Mouse (Mus musculus) ES-CJ7 (cell line): ENCODE results near the gene Wfikkn2.

Experiments
- DNase-seq: peaks from one replicate; pipeline ENCODE4 v3.0.0; 2011; ENCODE audit warnings: low read depth, low spot score

The Wfikkn2 gene

GRCm38 (mm10) chr11:94265134-94265785, 19.5 kb upstream of the Wfikkn2 start:
- peak; percentile 72 for DNase-seq

- no peak for DNase-seq
Measured at GRCm38 (mm10) chr11:94261585-94262370, 16.0 kb upstream of the Wfikkn2 start.

DNA sequence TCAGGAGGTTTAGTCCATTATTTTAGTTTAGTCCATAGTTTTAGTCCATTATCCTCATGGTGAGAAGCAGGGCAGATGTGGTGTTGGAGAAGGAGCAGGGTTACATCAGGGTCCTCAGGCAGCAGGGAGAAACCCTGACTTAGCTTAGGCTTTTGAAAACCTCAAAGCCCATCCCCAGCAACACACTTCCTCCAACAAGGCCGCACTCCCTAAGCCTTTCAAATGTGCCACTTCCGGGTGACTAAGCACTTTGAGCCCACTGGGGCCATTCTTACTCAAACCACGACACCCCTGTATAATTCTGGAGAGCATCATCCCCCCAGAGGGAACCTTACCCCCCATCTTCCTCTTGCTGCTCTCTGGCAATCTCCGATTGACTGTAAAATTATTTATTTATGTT, 14.0 kb upstream of the Wfikkn2 start:
- no peak for DNase-seq

DNA sequence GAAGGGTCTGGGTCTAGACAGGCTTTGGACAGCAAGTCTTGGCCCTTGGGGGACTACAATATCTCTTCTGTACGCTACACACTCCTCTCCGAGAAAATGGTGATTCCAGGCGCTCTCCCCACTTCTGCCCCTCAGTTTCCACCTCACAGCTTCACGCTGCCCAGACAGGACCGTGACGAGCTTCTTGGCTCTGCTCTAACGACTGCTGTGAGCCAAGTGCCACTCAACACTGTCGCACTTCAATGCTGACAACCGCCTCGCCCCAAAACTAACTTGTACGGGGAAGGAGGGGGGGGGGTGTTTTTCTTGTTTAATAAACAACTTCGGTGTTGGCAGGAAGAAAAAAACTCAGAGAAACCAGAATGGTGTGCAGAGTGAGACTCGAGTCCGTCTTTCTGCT, 12.2 kb upstream of the Wfikkn2 start:
- DNase-seq, result no peak

DNA sequence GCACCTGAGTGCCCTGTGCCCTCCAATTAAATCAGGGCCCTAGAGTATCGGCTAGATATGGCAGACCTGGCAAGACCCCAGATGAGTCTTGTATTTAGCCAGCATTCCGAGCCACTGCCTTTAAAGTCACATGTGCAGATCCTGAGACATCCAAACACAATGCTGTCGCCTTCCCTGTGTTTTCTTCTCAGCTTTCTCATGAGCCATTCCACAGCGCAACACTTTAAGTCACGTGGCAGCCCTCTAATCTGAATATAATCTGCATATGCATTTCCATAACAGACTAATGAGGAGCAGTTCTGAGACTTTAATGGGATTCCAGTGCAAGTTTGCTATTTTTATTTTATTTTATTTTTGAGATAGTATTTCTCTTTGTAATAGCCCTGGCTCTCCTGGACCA, 9.9 kb upstream of the Wfikkn2 start:
- no peak for DNase-seq

- DNase-seq, result no peak
Measured at GRCm38 (mm10) chr11:94253691-94254090, 7.9 kb upstream of the Wfikkn2 start.

DNA sequence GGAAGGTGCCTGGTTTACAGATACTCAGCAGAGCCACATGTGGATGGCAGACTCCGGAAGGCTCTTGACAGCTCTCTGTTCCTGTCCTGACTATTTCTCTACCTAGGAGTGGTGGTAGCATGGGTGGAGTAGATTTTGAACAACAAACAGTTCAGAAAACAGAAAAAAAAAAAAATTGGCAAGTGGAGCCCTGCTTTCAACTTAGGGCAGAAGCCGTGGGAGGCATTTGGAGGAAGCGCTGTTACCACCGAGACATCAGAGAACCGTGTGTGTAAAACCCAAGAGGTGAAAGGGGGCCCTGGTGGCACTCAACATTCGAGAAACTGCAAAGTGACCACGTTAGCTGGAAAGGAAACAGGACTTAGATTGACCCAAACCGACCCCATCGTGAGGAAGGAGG, 7.4 kb upstream of the Wfikkn2 start:
- no peak for DNase-seq

- no peak for DNase-seq
Measured at GRCm38 (mm10) chr11:94246789-94247061, 920 bp upstream of the Wfikkn2 start.

DNA sequence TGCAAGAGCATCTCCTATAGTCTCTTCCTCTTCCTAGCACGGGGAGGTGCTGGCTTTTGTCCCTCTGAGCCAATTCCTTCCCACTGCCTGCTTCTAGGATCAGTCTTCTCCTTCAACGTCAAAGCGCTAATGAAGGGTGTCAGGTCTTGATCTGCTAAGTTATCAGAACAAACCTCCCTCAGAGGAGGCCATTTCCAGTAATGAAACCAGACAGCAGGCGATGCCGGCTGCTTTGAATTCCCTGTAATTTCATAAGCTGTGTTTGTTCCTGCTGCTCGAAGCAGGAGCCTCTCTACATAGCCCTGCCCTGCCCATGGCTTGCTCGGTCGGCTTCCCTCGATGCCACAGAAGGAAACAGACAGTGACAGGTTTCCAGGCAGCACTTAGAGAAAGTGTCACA, 1.4 kb downstream of the Wfikkn2 start:
- no peak for DNase-seq

- DNase-seq, result peak; percentile 38
Measured at GRCm38 (mm10) chr11:94243422-94244180, 2.2 kb downstream of the Wfikkn2 start.

- DNase-seq, result peak; percentile 23
Measured at GRCm38 (mm10) chr11:94242760-94243421, 2.9 kb downstream of the Wfikkn2 start.

- DNase-seq, result no peak
Measured at GRCm38 (mm10) chr11:94239706-94240105, 6.1 kb downstream of the Wfikkn2 start.

GRCm38 (mm10) chr11:94238786-94239185, 7.0 kb downstream of the Wfikkn2 start:
- DNase-seq, result no peak

DNA sequence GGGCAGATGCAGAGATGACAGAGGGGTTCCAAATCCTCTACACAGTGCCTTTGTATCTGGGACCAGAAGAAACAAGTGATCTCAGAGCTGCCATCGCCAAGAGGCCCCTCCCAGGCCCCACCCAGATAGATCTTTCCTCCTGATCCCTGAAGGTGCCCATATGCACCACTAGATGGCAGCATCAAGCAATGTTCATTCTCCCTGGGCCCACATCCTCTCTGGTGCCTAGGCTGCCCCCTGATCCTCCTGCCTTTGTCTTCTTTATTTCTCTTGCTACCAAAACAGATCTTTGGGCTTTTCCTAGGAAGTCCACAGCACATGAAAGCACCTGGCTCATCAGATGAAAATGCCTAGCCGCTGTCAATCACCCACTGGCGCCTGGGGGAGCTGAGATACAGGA, 9.7 kb downstream of the Wfikkn2 start:
- peak; percentile 86 for DNase-seq

DNA sequence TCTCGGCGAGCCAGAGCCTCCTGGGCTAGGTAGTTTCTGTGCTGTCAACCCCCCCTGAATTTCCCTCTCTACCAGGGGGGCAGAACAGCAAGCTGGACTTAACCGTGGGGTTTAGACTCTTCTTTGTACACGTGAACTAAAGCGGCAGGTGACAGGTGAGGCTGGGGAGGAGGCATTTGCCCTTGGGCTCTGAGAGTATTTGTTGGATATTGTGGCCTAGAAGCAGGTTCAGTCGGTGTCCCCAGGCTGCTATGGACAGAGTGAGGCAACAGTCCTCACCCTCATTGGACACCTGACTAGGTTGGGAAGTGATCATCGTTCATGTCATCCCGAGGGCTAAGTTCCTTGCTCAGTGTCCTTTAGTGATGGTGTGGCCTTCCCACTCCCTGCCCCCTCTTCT, 10.9 kb downstream of the Wfikkn2 start:
- no peak for DNase-seq

DNA sequence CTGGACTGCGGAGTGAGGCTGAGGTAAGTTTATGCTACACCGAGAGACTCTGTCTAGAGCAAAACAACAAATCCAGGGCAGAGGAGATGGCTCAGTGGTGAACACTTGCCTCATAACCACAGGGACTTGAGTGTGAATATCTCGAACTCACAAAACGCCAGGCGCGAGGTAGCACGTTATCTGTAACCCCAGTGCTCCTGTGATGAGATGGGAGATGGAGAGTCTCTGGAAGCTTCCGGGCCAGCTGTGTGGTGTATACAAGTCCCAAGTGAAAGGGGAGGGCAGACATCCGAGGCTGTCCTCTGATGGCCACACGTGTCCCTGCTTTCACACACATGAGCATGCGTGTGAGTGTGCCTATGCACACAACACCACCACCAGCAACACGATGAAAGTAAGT, 11.4 kb downstream of the Wfikkn2 start:
- no peak for DNase-seq

GRCm38 (mm10) chr11:94233405-94233804, 12.4 kb downstream of the Wfikkn2 start:
- DNase-seq, result no peak

DNA sequence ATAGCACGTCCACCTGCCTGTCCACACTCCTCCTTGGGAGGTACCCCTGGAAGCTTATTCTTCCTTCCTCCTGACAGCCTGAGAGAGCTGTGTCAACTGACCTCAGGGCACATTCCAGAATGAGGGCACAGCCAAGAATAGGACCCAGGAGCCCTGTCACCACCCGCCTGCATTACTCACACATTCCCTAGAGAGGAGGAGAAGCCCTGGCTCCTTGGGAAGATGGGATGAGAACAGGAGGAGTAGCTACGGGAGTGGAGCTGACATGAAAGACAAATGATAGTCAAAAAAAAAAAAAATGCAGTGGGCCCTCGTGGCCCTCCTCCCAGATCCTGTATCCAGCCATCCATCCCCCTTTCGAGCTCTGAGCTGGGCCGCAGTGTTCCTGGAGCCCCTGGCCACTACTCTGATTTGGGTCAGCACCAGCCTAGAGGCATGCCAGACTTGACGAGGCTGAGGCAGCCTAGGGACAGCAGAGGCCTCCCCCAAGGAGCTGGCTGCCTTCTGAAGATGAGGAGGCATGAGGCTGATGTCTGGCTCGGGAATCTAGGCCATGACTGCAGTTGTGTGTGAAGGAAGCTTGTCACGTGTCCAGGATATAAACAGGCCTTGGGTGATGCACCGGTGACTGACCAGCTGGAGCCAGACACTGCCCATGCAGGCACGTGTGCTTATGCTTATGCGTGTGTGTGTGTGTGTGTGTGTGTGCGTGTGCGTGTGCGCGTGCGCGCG, 13.8 kb downstream of the Wfikkn2 start:
- DNase-seq, result no peak

DNA sequence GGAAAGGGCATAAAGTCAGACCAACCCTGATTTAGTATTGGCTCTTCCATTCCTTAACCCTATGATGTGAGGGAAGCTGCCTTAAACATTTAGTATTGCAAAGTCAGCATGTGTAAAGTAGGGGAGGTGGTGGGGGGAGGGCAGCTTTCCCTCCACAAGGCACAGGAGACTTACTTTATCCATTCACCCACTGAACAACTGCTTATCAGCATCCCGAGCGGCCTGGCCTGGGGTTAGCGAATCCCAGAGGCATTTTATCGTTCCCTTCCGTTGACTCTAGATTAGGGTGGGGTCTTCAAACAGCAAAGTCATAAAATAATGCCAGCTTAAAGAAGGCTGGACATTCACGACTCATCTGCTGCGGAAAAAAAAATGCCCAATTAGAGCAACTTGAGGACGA, 15.6 kb downstream of the Wfikkn2 start:
- no peak for DNase-seq

- no peak for DNase-seq
Measured at GRCm38 (mm10) chr11:94229207-94229960, 16.4 kb downstream of the Wfikkn2 start.

DNA sequence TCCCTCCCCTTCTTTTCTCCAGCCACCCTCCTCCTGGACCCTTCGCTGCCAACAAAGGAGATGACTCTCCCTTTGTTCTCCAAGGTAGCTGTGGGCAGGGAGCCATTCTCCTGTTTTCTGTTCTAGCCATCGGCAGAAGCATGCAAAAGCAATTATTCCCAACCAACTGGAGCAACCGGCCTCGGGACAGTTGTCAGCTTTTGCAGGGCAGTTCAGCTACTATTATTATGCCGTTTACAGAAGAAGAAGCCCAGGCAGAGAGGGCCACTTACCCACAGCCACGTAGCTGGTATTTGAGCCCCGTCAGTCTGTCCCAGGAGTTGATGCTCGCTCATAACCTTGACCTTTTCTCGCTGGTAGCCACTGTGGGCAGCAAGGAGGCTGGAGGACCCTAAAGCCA, 17.4 kb downstream of the Wfikkn2 start:
- DNase-seq, result no peak
